Mouse (Mus musculus) adrenal gland, adult (tissue): ENCODE measurements around the gene Atf7ip2.

Experiments used
- DNase-seq, 2 experiments: peaks; one replicate each; pipeline ENCODE4 v3.0.0; 2022 to 2023; ENCODE audit warnings: low spot score in 1 of 2; ENCODE audit not compliant: inconsistent age in 2 of 2

Atf7ip2 gene

GRCm38 (mm10) chr16:10288115-10288514, 95.6 kb downstream of the Atf7ip2 start:
- no peak for DNase-seq

- DNase-seq, result no peak
These were observed 105.5 kb downstream of the Atf7ip2 start for GRCm38 (mm10) chr16:10297696-10298644.

GRCm38 (mm10) chr16:10299637-10300036, 107.1 kb downstream of the Atf7ip2 start:
- DNase-seq, result no peak

GRCm38 (mm10) chr16:10300231-10301186, 108.0 kb downstream of the Atf7ip2 start:
- no peak for DNase-seq
